Mouse (Mus musculus): ENCODE data around the gene Npy4r.

Npy4r gene

DNA sequence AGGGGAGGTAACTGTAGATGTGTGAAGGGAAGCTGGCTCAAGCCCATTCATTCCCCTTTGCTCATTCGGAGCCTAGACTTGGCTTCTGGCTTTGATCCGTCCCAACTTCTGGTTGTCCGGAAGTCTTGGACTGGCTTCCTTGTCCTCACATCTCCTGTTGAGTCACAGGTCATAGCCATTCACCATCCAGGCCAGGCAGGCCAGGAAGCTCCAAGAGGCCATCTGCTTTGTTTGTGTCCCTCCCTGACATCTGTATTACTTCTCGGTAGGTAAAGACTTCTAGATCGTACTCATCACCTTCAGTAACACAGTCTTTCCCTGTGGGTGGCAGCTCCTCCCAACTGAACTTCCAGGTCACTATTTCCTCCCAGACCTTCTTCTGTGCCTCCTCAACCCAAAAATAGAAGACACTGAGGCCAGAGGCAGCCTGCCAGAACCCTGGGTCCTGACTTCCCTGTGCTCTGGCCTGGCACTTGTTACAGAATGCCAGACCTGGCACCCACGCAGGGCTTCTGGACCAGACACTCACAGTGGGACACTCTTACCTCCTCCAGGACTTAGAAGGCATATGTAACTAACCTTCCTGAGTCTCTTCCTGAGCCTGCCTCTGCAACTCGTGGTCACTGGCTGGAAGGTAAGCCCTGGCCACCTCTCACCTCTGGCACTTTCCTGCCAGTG lies 33.1 kb downstream of the Npy4r start:
- DNase-seq (ENCODE audit: low spot score), result no peak

- no peak for DNase-seq (ENCODE audit: low spot score)
Observed at GRCm38 (mm10) chr14:34114311-34114710, 38.0 kb downstream of the Npy4r start.

GRCm38 (mm10) chr14:34107594-34107993 lies 44.7 kb downstream of the Npy4r start:
- DNase-seq (ENCODE audit: low spot score), result no peak

DNA sequence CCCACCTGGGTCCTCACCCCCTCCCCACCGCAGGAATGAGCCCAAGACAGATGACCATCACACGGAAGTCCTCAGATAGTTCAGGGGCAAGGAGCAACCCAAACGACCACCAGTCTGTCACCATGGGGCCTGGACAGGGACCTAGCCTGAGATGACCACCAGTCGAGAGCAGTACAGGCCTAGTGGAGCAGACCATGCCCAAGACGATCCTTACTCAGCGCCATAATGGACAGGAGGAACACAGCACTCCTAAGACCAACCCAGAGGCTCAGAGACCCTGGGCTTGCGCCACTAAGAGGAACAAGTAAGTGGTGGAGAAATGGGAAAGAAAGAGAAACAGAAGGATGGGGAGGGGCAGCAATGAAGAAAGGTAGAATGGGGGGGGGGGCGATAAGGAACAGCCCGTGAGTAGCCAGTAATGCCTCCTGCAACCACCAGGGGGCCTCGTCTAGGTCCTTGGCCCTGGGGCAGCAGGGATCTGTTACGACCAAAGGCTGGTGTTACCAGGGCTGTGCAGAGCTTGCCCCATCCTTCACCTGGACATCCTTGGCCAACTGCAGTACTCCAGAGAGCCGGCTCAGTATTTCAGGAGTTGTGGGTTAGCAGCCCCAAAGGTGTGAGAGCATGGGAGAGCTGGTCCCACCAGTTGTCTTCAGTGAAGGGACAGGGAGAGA lies 45.8 kb downstream of the Npy4r start:
- DNase-seq (ENCODE audit: low spot score), result peak; percentile 43

DNA sequence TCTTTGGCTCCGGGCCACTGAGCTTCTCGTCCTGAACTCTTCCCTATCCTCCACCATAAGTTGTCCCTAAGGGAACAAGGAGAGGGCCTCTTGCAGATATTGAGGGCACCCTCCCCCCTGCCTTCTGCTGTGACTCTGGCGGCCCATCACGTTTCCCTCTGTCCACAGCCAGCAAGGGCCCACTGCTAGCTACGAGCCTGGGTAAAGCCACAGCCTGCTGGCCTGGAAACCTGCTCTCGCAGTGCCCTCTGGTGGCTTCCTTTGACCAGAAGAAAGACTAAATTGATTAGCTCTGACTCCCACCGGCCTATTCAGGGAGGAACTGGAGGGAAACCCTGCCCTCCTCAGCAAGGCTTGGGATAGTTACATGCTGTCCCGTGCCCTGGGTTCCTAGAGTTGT lies 47.4 kb downstream of the Npy4r start:
- peak; percentile 61 for DNase-seq (ENCODE audit: low spot score)

GRCm38 (mm10) chr14:34103855-34104254 lies 48.4 kb downstream of the Npy4r start:
- DNase-seq (ENCODE audit: low spot score), result no peak

DNA sequence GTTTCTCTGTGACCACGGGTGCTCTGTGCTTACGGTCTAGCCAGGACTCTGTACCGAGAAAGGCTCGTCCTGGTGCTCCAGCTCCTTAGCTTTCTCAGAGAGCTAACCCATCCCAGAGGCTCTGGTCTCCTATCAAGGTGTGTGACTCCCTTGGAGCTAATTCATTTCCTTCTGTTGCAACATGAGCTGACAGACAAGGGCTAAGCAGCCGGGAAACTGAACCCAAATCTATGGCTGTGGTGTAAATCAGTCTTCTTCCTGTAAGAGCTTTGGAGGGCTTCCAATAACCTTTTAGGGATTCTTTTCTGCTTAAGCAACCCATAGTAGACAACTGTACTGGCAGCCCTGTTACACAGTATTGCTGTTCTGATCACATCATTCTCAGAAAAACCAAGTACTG lies 49.7 kb downstream of the Npy4r start, which contains the start of gene A630023A22Rik:
TSS of gene A630023A22Rik (minus strand) at position 154 of the 400 bp plus-strand sequence.
- DNase-seq (ENCODE audit: low spot score), result no peak

- DNase-seq (ENCODE audit: low spot score), result no peak
Observed at GRCm38 (mm10) chr14:34096161-34096560, 56.1 kb downstream of the Npy4r start.

Data from ovary, postnatal 14 days (tissue).